Mouse (Mus musculus): ENCODE data around the gene Ly75.

The Ly75 gene

DNA sequence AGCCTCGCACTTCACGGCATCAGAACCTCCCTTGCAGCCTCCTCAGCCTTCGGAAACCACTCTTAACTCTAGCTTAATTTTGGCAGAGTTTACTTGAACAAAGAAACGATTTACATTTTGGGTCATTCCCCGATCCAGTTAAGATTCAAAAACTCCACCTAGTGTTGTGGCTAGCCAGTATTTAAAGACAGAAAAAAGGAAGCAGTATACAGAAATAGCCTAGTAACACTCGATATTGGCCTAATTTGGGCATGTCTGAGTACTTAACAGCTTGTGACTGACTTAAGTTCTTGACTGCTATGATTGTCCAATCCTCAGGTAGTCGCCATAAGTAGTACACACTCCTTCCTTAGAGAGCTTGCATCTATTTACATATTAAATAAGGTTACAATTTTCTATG is 56.2 kb downstream of the Ly75 start:
- DNase-seq (ENCODE audit: low spot score in 2 of 2) = no peak

GRCm38 (mm10) chr2:60323411-60323810 is 59.7 kb downstream of the Ly75 start:
- no peak for DNase-seq (ENCODE audit: low spot score in 2 of 2)

- DNase-seq (ENCODE audit: low spot score in 2 of 2) = no peak
Observed at GRCm38 (mm10) chr2:60322031-60322726, 60.9 kb downstream of the Ly75 start.

DNA sequence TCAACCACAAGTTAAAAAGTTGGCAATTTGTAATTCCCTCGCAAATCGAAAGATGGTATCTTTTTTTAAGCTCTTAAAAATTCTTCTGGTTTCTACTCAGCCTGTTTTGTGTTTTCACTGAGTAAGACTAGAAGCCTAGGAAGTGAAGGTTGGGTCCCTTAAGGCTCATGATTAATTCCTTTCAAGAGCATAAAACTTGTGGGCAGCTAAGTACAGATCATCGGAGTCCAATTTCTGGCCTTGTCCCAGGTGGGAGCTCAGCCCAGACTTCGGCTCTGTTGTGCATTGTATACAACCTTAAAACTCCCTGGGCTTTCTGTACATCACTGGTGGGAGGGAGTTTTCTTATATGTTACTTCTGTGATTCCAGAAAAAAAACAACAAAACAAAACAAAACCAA is 79.3 kb downstream of the Ly75 start:
- DNase-seq (ENCODE audit: low spot score in 2 of 2) = no peak

GRCm38 (mm10) chr2:60299323-60299722 is 83.8 kb downstream of the Ly75 start:
- no peak for DNase-seq (ENCODE audit: low spot score in 2 of 2)

DNA sequence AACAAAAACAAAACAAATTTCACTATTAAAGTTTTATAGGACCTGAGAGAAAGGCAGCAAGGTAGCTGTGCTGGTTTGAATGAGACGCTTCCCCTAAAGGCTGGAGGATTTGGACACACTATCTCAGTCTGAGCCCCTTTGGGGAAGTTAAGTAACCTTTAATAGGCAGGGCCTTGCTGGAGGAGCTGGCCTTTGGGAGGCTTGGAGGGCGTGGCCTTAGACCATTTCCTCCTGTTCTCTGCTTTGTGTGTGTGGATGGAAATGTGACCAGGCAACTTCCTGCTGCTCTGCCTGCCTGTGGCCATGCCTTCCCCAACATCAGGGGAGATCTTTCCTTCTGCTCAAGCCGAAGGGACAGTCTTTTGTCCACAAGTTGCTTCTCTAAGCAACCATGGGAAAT is 84.8 kb downstream of the Ly75 start:
- DNase-seq (ENCODE audit: low spot score in 2 of 2) = peak; percentile 27 to 65

- no peak for DNase-seq (ENCODE audit: low spot score in 2 of 2)
Observed at GRCm38 (mm10) chr2:60291381-60291780, 91.7 kb downstream of the Ly75 start.

DNA sequence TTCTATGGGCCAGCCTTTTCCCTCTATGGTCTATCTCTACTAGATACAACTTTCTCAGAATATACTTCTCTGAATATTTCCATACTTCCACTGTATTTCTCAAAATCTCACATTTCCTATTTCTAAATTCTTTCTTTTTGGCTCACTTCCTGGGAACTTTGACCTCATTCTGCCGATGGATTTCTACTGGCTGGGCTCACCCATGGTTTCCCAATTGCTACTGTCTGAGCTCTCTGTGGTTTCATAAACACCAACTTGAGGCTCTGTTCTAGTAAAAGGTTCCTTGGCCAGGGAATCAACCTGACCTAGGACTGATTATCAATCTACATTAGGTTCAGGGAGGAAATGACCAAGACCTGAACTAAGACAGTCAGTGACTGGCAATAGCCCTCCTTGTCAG is 93.7 kb downstream of the Ly75 start:
- no peak for DNase-seq (ENCODE audit: low spot score in 2 of 2)

DNA sequence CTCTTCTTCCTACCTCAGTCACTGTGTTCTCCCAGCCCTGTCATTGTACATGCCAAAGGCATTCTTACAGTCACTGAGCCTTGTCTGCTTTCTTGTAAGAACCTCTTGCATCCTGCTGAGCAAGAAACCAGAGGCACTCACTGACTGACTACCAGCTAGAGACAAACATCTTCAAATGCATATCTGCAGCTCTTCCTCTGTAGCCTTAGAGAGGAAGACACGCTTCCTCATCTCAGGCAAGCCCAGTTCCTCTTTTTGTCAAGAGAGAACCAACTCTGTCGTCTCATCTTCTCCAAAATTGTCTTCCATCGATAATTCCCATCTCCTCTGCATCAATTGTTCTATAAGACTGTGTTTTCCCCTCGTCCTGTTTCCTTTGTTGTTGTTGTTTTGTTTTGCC is 94.5 kb downstream of the Ly75 start:
- no peak for DNase-seq (ENCODE audit: low spot score in 2 of 2)

- DNase-seq (ENCODE audit: low spot score in 2 of 2) = no peak
Observed at GRCm38 (mm10) chr2:60285107-60285617, 97.9 kb downstream of the Ly75 start.

DNA sequence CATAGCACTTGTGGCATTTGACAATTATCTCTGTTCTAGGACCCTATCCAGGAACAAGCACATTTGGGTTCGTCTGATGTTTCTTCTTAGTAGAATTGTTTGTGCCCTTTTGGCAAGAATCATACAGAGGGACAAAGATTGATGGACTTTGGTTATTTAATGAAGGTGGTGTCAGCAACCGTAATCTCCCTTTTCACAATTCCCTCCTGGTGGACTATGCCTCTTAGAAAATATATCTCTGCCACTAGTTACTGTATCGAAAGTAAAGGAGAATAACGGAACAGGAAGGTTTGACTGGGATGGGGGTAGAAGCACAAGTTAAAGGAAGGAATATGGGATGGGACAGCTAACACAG is 98.7 kb downstream of the Ly75 start, which contains the start of gene Cd302:
TSS of gene Cd302 (minus strand) at position 22 of the 355 bp plus-strand sequence.
- DNase-seq (ENCODE audit: low spot score in 2 of 2) = no peak

- peak; percentile 45 to 71 for DNase-seq (ENCODE audit: low spot score in 2 of 2)
Observed at GRCm38 (mm10) chr2:60283751-60284466, 99.2 kb downstream of the Ly75 start.

DNA sequence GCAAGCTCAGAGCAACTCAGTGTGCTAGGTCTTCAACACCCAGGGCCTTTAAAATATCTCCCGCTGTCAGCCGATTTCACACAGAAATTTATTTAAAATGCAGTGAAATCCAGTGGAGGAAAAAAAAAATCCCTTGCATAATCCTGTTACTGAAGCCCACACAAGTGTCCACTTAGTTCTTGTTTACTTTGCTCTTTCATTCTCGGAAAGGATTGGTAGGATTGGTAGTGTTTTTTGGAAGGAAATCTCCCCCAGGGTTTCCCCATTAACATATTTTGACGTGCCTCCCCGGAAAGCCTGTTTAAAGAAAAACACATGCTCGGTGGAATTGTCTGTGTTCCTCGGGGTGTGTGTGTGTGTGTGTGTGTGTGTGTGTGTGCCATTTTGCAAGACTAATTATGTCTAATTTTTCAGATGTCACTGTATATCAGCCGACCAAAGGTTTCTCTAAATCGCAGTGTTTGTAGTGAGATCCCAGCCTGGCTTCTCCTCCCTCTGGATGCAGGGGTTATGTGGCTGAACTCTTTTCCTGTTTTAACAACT is 99.8 kb downstream of the Ly75 start:
- DNase-seq (ENCODE audit: low spot score in 2 of 2) = no peak

- no peak for DNase-seq (ENCODE audit: low spot score in 2 of 2)
Observed at GRCm38 (mm10) chr2:60282625-60283024, 100.5 kb downstream of the Ly75 start.

- no peak for DNase-seq (ENCODE audit: low spot score in 2 of 2)
Observed at GRCm38 (mm10) chr2:60278627-60279026, 104.5 kb downstream of the Ly75 start.

- peak in 1 of 2 experiments; percentile 51 for DNase-seq (ENCODE audit: low spot score in 2 of 2)
Observed at GRCm38 (mm10) chr2:60269856-60270479, 113.1 kb downstream of the Ly75 start.

DNA sequence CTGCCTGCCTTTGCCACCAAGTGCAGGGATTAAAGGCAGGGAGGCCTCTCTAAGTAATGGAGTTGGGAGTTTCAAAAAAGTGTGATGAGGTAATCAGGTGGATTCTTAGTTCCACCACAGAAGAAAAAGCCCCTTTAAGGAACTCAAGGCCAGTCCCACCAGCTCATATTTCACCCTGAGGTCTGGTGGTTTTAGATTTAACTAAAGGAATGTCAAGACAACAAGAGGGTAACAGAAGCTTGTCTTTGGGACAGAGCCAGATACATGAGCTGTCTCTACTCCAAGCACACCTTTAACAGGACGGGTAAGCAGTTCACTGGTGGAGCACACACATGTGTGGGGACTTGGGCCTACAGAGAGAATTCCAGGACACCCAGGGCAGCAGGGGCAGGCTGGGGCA is 115.5 kb downstream of the Ly75 start:
- peak in 1 of 2 experiments; percentile 45 for DNase-seq (ENCODE audit: low spot score in 2 of 2)

DNA sequence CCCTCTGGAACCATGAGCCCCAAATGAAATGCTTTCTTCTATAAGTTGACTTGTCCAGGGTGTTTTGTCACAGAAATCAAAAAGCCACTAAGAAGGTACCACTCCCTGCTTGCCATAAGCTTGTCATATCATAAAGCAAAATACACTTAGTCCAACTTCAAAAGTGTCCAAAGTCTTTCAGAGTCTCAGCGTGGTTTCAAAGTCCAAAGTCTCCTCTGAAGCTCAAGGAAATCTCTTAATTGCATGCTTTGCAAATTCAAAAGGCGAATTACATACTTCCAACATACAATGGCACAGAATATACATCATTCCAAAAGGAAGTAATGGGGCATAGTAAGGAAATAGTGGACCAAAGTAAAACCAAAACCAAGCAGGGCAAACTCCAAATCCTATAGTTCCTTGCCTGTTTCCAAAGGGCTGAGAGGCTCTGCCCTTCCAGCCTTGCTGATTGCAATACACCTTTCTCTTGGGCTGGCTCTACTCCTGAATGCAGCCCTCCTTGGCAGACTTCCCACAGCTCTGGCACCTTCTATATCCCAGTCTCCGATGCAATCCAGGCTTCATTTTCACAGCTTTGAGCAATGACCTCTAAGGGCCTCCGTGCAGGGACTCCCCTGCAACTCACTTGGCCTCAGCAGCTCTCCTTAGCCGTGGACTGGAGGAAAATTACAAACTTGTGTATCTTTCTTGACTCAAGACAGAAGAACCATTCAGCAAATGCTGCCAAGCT is 122.3 kb downstream of the Ly75 start:
- DNase-seq (ENCODE audit: low spot score in 2 of 2) = peak in 1 of 2 experiments; percentile 48

- DNase-seq (ENCODE audit: low spot score in 2 of 2) = peak in 1 of 2 experiments; percentile 30
Observed at GRCm38 (mm10) chr2:60259186-60259585, 123.9 kb downstream of the Ly75 start.

DNA sequence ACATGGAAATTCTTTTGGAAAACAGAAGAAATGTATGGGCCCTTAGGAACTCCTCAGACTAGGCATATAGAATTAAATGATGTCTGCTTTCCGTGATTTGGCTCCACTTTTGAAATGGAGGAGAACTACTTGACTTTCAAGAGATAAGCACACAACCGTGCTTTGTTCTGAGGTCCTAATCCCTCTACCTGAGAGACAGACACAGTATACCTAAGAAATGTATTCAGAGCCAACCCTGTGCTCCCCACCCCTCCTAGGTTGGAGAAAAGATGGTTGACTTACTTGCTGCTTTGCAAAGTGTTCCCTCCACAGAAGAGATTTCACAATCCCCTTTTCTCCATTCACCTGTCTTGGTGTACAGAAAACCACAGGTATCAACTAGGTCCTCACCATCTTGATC is 126.4 kb downstream of the Ly75 start:
- peak in 1 of 2 experiments; percentile 8 for DNase-seq (ENCODE audit: low spot score in 2 of 2)

- no peak for DNase-seq (ENCODE audit: low spot score in 2 of 2)
Observed at GRCm38 (mm10) chr2:60253506-60253905, 129.6 kb downstream of the Ly75 start.

GRCm38 (mm10) chr2:60252782-60253181 is 130.3 kb downstream of the Ly75 start:
- no peak for DNase-seq (ENCODE audit: low spot score in 2 of 2)
